Mouse (Mus musculus) naive thymus-derived CD4-positive, alpha-beta T cell, adult 5 months (primary cell): Measurements from ENCODE around the gene Cybb. TPM values are rescaled to one million over a fixed set of nuclear protein-coding genes. Genes with fewer than 3 reads are reported as not detected.

Experiments
- polyA plus RNA-seq: library from polyadenylated mRNA; unstranded; fragments of 100-300 nt; shearing (Covaris generic); gene quantifications from one replicate; pipeline ENCODE4 v1.2.1, GENCODE M21; 2017

The Cybb gene
- not detected for polyA plus RNA-seq

GRCm38 (mm10) chrX:9487671-9488070, at the start of gene Cybb:
Gene Cybb, minus strand, starts transcription at chrX:9487771.

Other genes starting within 250 kb of the Cybb start
- not detected for gene Gm14862, start 230.9 kb downstream of the Cybb start, polyA plus RNA-seq
- 1.3 TPM for gene Xk, start 215.0 kb downstream of the Cybb start, polyA plus RNA-seq
- 0.68 TPM for gene H2al1m, start 204.0 kb downstream of the Cybb start, polyA plus RNA-seq
- not detected for gene H2al1k, start 137.1 kb downstream of the Cybb start, polyA plus RNA-seq
- gene H2al1o, start 84.6 kb upstream of the Cybb start, polyA plus RNA-seq = not detected
- gene Dynlt3, start 175.2 kb upstream of the Cybb start, polyA plus RNA-seq = 16.4 TPM